Mouse (Mus musculus): ENCODE results near the gene Khdc4.
A peak's percentile ranks its signal among the peaks of the same experiment; 100 is the strongest.
"Not testable (repeated sequence)": the region's sequence is repeated elsewhere in the genome, so short reads cannot be mapped to it uniquely, and the experiment has no call there.

Khdc4 gene

GRCm38 (mm10) chr3:88655619-88656018 is 30.0 kb upstream of the Khdc4 start:
- no peak for DNase-seq (ENCODE audit: extremely low spot score)

- no peak for DNase-seq (ENCODE audit: extremely low spot score)
Observed at GRCm38 (mm10) chr3:88658441-88659127, 27.0 kb upstream of the Khdc4 start.

GRCm38 (mm10) chr3:88659798-88660197 is 25.8 kb upstream of the Khdc4 start:
- no peak for DNase-seq (ENCODE audit: extremely low spot score)

- no peak for DNase-seq (ENCODE audit: extremely low spot score)
Observed at GRCm38 (mm10) chr3:88664095-88664494, 21.5 kb upstream of the Khdc4 start.

- peak; percentile 87 for DNase-seq (ENCODE audit: extremely low spot score)
Observed at GRCm38 (mm10) chr3:88677399-88677798, 8.2 kb upstream of the Khdc4 start.

- DNase-seq (ENCODE audit: extremely low spot score): no peak
Observed at GRCm38 (mm10) chr3:88683814-88684213, 1.8 kb upstream of the Khdc4 start.

GRCm38 (mm10) chr3:88684236-88684979 is 1.2 kb upstream of the Khdc4 start:
- DNase-seq (ENCODE audit: extremely low spot score): no peak

- DNase-seq (ENCODE audit: extremely low spot score): no peak
Observed at GRCm38 (mm10) chr3:88685958-88686451, 402 bp downstream of the Khdc4 start.

- DNase-seq (ENCODE audit: extremely low spot score): no peak
Observed at GRCm38 (mm10) chr3:88686734-88687611, 1.4 kb downstream of the Khdc4 start.

- no peak for DNase-seq (ENCODE audit: extremely low spot score)
Observed at GRCm38 (mm10) chr3:88689079-88689478, 3.5 kb downstream of the Khdc4 start.

GRCm38 (mm10) chr3:88695545-88695944 is 9.9 kb downstream of the Khdc4 start:
- DNase-seq (ENCODE audit: extremely low spot score): no peak

- no peak for DNase-seq (ENCODE audit: extremely low spot score)
Observed at GRCm38 (mm10) chr3:88698051-88698450, 12.4 kb downstream of the Khdc4 start.

- no peak for DNase-seq (ENCODE audit: extremely low spot score)
Observed at GRCm38 (mm10) chr3:88698834-88699233, 13.2 kb downstream of the Khdc4 start.

GRCm38 (mm10) chr3:88700247-88700646 is 14.6 kb downstream of the Khdc4 start:
- DNase-seq (ENCODE audit: extremely low spot score): no peak

- no peak for DNase-seq (ENCODE audit: extremely low spot score)
Observed at GRCm38 (mm10) chr3:88701222-88701621, 15.6 kb downstream of the Khdc4 start.

GRCm38 (mm10) chr3:88713709-88714108 is 28.1 kb downstream of the Khdc4 start:
- DNase-seq (ENCODE audit: extremely low spot score): no peak

GRCm38 (mm10) chr3:88714725-88715124 is 29.1 kb downstream of the Khdc4 start:
- DNase-seq (ENCODE audit: extremely low spot score): no peak

- not testable (repeated sequence) for DNase-seq (ENCODE audit: extremely low spot score)
Observed at GRCm38 (mm10) chr3:88715716-88716115, 30.1 kb downstream of the Khdc4 start.

GRCm38 (mm10) chr3:88716399-88717197 is 31.0 kb downstream of the Khdc4 start, which contains the start of gene Rit1:
Gene Rit1, plus strand, starts transcription at chr3:88716838.
- peak; percentile 81 for DNase-seq (ENCODE audit: extremely low spot score)

- peak; percentile 58 for DNase-seq (ENCODE audit: extremely low spot score)
Observed at GRCm38 (mm10) chr3:88717198-88717798, 31.7 kb downstream of the Khdc4 start.

- DNase-seq (ENCODE audit: extremely low spot score): no peak
Observed at GRCm38 (mm10) chr3:88717831-88718230, 32.2 kb downstream of the Khdc4 start.

All from embryo, embryonic 9.5 days (tissue).